Mouse (Mus musculus) olfactory bulb, adult 2 months (tissue): ENCODE measurements around the gene Tas1r1.

ENCODE experiments used
- CTCF ChIP-seq: fragments of 200-500 bp; IDR thresholded peaks from 2 replicates; pipeline ENCODE4 v1.5.1; 2012; ENCODE audit warnings: low read depth, mild to moderate bottlenecking, low read length, moderate library complexity; ENCODE audit not compliant: insufficient read depth
- POLR2A ChIP-seq: fragments of 200-500 bp; IDR thresholded peaks from 2 replicates; pipeline ENCODE4 v1.6.1; 2012; ENCODE audit warnings: mild to moderate bottlenecking, low read depth, low read length, moderate library complexity; ENCODE audit not compliant: insufficient read depth

GRCm38 (mm10) chr4:152007481-152008147 is 30.8 kb downstream of the Tas1r1 start:
- TF ChIP-seq CTCF (no peak), POLR2A (no peak)
